Mouse (Mus musculus) lung, postnatal 36 days (tissue): ENCODE data around the gene Zfp91.
"Not testable (repeated sequence)": the region's sequence is repeated elsewhere in the genome, so short reads cannot be mapped to it uniquely, and the experiment has no call there.

Experiments used
- DNase-seq: peaks from one replicate; pipeline ENCODE4 v3.0.0; 2022; ENCODE audit warnings: mixed read lengths

Zfp91 gene

DNA sequence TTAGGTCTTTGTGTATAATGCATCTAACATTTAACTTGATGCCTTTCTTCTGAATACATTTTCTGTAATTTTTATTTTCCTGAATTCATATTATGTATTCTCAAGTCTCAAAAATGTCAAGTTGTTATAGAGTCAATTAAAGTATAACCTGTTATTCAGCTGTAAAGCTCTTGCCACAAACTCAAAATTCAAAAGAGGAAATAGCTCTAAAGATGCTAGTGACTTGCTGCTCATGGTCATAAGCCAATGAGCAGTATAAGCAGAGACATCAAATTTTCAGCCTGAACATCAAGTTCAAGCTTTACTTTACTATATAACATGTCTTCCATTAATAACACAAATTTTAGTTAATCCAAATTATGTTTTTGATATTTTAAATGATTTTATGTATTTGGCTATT lies 3.6 kb downstream of the Zfp91 start:
- no peak for DNase-seq

DNA sequence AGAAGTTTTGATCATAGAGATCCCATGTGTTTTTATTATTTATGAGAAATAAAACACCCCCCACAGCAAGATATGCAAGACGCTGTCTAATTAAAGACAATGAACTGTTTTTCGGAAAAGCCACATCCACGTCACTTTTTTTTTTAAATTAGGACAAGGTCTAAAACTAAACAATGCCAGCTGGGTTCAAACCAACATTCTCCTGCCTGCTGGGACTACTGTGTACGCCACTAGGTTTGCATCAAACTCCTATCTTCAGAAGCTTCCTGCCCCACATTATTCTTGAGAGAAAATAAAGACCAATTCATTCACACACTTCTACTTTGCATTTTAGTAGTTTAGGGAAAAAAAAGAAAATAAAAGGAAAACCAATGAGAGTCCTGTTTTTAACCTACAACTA lies 8.2 kb downstream of the Zfp91 start:
- DNase-seq: no peak

DNA sequence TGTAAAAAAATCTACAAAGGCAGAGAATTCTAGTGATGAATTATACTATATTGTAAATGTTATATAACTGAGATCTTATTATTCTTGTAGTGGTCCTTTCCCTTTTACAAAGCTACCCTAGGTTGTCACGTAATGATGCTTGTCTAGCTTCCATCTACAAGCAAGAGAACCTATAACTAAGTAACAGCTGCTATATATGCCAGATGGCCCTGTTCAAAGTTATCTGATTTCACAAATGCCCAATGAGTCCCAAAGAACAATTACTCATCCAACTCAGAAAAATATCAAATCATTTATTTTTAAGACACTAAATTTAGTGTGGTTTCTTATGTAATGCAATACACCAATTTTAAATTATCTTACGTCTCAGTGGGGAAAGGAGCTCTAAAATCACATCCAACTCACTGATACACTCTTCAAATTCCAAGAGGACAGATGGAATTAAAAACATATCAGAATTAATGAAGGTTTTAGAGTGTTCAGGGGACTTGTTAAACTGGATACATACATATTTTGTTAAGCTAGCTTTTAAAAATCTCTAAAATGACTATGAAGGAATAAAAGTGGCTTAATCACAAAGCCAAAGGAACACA lies 9.0 kb downstream of the Zfp91 start:
- no peak for DNase-seq

DNA sequence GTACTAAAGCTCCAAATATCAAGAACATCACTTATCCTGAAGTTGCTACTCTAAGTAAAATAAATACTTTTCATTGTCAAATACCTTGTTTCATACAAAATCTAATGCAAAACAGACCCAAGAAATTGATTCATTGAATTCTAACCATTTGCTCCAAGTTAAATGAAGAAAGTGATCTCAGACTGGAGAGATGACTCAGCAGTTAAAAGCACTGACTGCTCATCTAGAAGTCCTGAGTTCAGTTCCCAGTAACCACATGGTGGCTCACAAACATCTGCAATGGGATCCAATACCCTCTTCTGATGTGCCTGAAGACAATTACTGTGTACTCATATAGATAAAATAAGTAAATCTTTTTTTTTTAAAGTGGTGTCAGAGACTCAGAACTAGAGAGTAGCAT lies 15.5 kb downstream of the Zfp91 start:
- DNase-seq: no peak

DNA sequence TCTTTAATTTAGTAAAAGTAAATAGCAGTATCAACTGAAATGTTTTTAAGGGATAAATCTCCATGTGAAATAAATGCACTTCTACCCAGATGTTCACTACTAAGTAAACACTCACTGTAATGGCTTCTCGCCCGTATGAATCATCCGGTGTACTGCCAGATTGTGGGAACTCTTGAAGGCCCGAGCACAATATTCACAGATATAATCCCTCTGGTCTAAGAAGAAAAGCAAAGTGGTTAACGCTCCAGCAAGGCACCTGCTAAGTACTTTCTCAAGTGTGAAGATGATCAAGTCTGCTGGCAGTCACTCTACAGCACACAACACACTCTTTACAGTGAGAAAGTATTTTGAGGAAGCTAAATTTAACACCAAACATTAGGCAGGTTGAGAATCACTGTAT lies 25.0 kb downstream of the Zfp91 start:
- DNase-seq: peak; percentile 57

DNA sequence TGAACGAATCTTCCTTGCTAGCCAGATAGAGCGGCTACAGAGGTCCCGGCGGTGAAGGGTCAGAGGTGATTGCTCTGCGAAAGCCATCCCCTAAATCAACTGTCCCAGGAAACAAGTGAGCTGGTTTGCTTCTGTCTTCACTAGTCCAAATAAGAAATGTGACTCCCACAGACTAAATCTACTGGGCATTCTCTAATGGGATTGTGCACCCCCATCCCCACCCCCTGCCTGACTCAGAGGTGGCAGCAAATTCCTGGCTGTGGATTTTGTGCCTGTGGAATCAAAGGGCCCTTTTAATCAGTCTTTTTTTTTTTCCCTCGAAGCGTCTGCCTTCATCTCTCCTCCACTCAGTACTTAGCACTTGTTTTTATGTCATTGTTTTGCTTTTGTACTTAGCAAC lies 30.6 kb downstream of the Zfp91 start, which contains the start of gene Cntf:
Gene Cntf (minus strand): TSS at position 325 of the 400 bp plus-strand sequence.
- no peak for DNase-seq

DNA sequence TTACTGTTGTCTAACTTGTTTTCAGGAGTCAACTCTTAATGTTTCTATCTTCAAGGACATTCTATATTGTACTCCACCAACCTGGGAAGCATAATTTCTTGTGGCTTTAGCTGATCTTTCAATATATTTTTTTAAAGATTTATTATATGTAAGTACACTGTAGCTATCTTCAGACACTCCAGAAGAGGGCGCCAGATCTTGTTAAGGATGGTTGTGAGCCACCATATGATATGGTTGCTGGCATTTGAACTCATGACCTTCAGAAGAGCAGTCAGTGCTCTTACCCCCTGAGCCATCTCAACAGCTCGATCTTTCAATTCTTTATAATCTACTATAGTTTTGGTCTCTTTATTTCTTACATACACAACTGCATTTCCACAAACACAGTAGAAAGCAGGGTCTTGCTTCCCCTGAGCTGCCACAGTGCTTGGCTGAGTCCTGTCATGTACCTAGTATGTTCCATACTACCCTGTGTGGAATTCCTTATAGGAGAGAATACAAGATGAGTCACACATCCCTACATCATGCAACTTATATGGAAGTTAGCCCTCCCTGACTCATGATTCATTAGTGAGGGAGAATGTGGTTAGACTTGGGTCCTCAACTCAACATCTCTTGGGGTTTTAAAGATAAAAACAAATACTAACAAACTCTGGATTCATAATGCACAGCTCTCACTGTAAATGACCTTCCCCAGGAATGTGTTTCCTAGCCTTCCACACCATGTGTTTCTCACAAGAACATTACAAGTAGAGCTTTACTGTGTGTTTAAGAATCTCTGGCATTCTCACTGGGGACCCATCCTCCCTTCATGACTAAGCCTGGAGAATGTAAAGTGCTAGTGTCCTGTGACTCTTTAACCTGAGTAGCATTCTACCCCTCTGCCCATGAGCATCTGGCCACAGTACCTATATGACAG lies 33.5 kb downstream of the Zfp91 start:
- peak; percentile 52 for DNase-seq

DNA sequence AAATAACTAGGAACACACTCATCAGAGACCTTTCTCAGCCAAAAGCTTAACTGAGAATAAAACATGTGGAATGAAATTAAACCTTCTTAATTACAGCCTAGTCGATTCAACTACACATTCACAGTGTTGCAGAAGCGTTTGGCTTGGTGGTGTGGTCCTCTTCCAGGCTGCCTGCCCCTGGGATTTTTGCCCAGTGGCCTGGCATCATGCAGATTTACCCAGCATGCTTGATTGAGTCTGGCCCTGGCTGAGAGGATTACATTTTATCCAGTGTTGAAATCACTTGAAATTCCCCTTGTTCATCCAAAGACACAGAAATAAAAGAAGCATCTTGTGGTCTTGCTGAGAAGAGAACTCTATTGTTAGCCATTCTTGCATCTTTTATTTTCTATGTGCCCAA lies 36.3 kb downstream of the Zfp91 start:
- peak; percentile 9 for DNase-seq

DNA sequence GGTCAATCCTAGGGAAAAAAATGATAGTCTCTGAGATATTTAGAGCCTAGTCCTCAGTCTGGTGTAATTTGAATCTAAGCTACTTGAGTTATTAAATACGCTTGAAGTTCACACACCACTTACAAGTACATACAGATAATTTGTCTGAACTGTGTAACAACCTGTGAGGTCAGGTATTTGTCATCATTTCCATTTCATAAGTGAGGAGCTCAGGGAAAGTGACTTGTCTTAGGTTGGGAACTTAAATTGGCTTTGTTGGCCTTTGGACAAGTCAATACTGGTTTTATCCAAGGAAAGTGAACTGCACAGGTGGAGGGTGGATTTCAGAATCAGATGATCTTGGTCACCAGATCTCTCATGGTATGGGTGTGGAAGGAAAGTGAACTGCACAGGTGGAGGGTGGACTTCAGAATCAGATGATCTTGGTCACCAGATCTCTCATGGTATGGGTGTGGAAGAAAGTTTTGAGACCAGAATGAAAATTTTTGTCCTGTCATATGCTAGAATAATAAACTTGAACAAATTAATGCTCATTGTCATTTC lies 36.9 kb downstream of the Zfp91 start:
- no peak for DNase-seq

DNA sequence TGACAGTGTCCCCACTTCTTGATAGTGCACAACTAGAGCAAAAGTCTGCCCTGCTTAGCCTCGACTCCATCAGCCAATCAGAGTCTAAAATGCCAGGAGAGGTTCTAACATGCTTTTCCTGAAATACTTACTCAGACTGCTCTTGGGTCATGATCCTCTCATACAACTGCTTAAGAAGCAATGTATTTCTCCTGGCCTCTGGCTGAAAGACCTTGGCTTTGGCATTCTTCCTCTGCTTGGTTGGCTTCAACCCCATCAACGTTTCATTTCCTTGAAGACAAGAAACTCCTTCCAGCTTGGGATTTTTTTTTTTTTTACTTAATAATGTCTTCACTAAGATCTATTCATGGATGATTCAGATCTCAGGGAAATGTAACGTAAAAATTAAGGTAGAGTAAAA lies 39.6 kb downstream of the Zfp91 start:
- DNase-seq: no peak

DNA sequence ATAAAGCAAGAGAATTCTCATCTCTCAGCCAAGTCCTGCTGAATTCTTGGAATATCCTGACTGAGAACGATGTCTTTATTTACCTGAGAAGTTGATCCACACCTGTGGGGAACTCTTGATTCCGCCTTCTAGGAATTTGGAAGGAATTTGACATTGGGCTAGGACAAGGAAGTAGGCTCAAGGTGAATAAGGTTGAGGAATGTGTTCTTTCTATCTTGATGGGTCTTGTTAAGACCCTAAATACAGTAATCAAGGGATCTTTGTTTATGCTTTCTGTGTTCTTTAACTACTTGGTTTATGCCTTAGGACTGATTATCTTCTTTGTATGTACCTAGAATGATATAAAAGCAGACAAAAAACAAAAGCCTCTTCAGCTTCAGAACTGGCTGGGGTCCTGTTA lies 64.0 kb downstream of the Zfp91 start:
- DNase-seq: no peak

DNA sequence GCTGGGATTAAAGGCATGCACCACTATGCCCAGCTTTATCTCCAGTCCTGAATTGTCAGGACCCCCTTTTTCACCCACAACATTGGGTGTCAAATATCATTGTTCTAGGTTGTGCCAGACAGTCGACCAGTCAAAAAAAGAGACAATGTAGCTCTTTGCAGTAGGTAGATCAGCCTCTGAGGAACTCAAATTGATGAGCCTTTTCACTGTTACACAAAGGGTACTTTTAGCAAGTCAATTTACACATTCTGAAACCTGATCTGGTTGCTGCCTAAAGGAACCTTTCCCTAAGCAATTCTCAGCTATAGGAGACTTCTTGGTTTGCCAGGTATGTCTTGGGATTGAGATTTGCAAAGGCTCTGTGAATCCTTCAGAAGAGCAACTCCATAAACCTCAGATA lies 64.9 kb downstream of the Zfp91 start:
- DNase-seq: no peak

DNA sequence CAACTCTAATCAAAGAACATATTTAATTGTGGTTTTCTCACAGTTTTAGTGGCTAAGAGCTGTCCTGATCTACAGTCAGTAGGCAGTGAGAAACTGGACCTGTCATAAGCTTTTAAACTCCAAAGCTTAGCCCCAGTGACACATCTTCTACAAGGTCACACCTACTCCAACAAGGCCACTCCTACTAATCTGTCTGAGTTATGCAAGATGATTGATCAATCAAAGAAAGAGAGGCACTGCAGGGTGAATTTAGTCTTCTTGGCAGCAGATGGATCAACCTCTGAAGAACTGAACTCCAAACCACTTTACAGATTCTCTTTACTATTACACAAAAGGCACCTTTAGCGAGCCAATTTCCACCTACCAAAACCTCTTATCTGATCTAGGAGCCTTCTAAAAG lies 70.1 kb downstream of the Zfp91 start:
- DNase-seq: no peak

DNA sequence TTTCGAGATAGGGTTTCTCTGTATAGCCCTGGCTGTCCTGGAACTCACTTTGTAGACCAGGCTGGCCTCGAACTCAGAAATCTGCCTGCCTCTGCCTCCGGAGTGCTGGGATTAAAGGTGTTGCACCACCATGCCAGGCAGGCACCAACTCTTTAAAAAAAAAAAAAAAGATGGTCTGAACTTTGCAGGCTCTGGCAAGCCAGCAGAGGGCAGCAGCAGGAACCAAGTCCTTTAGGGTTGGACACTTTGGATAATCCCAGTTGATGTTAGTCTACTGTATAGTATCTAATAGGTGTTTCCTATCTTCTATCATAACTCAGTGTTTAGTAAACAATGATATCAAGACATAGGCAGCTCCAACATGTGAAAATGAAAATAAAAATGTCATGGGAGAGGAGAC lies 73.6 kb downstream of the Zfp91 start:
- DNase-seq: peak; percentile 55

DNA sequence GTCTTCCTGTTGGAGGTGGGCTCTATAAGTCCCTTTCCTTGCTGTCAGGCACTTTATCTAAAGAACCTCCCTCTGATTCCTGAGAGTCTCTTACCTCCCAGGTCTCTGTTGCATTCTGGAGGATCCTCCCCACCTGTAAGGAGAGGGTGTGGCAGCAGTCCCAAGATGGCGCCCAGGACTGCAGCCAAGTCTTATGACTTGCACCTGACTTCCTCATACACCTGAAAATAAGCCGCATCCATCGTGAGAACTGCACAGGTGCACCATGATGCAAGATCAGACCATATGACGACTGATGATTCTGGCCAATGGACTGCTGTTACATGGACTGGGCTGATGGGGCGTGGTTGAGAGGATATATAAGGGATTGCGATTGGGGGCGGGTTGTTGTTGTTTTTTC lies 74.3 kb downstream of the Zfp91 start:
- DNase-seq: not testable (repeated sequence)

DNA sequence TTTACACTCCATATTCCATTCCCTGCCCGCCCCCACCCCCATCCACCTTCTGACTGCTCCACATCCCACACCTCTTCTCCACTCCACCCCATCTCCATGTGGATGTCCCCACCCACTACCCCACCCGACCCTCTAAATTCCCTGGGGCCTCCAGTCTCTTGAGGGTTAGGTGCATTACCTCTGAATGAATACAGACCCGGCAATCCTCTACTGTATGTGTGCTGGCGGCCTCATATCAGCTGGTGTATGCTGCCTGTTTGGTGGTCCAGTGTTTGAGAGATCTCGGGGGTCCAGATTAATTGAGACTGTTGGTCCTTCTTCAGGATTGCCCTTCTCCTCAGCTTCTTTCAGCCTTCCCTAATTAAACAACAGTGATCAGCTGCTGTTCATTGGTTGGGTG lies 75.0 kb downstream of the Zfp91 start:
- not testable (repeated sequence) for DNase-seq

DNA sequence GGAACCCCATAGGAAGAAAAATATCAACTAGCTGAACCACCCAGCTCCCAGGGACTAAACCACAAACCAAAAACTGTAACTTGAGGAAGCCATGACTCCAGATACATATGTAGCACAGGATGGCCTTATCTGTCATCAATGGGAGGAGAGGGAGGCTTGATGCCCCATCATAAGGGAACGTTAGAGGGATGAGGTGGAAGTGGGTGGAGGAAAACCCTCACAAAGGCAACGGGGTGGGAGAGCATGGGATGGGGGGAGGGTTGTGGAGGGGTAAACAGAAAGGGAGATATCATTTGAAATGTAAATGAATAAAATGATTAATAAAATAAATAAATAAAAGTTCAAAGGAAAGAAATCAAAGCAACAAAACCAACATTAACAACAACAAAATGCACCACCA lies 75.5 kb downstream of the Zfp91 start:
- no peak for DNase-seq

DNA sequence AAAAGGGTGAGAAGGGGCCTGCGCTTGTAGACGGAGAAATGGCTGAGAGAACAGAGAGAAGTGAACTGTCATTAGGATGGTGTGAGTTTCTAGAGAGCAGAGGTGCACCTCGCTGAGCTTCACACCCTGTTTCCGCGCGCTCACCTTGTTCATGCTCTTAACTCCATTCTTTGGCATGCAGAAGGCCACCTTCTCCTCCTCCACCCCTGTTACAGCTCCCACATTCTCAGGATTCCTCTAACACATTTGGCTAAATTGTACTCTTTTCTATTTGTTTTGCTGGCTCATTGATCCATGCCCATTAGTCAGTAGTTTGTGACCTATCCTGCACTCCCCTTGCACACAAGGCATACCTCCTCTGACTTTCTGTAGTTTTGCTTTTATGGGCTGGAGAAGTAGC lies 76.7 kb downstream of the Zfp91 start:
- no peak for DNase-seq
